Mouse (Mus musculus) bone marrow macrophage, adult 2 months (primary cell): ENCODE measurements around the gene Abcc9.

Experiments
- CTCF ChIP-seq: IDR thresholded peaks from 2 replicates; pipeline ENCODE4 v1.5.1; 2012; ENCODE audit warnings: low read depth, mild to moderate bottlenecking, low read length, moderate library complexity
- POLR2A ChIP-seq: IDR thresholded peaks from 2 replicates; pipeline ENCODE4 v1.6.1; 2012; ENCODE audit warnings: mild to moderate bottlenecking, low read depth, low read length, borderline replicate concordance

- TF ChIP-seq CTCF (no peak), POLR2A (no peak)
Measured at GRCm38 (mm10) chr6:142578831-142579230, 123.3 kb downstream of the Abcc9 start.
